Mouse (Mus musculus) hindbrain, postnatal 0 days (tissue): Measurements from ENCODE around the gene Qrich2. TPM values are rescaled to one million over a fixed set of nuclear protein-coding genes. Genes with fewer than 3 reads are reported as not detected.
A peak's percentile ranks its signal among the peaks of the same experiment; 100 is the strongest.

Experiments used
- ATAC-seq: fragments of 200-750 bp; cut with Nextera tagmentation; 2 replicates; pipeline ENCODE4 v1.8.0; 2017; ENCODE audit warnings: mild to moderate bottlenecking, moderate TSS enrichment, moderate library complexity
- DNase-seq: peaks from one replicate; pipeline ENCODE4 v3.0.0-alpha.2; 2015; ENCODE audit warnings: low spot score
- H3K27ac ChIP-seq: fragments of 300-500 bp; sonication (generic); 2 replicates; pipeline ENCODE4 v1.5.1; 2014; ENCODE audit warnings: mild to moderate bottlenecking
- H3K27me3 ChIP-seq: fragments of 300-500 bp; sonication (generic); 2 replicates; pipeline ENCODE4 v1.6.1; 2014; ENCODE audit warnings: low read length, mixed read lengths; ENCODE audit not compliant: insufficient read depth
- H3K36me3 ChIP-seq: fragments of 300-500 bp; sonication (generic); 2 replicates; pipeline ENCODE4 v1.6.1; 2014; ENCODE audit warnings: low read length, mixed read lengths; ENCODE audit not compliant: insufficient read depth
- H3K4me1 ChIP-seq: fragments of 300-500 bp; sonication (generic); 2 replicates; pipeline ENCODE4 v1.6.1; 2014; ENCODE audit warnings: antibody characterized with exemption, low read length, mixed read lengths; ENCODE audit not compliant: insufficient read depth
- H3K4me2 ChIP-seq: fragments of 300-500 bp; sonication (generic); 2 replicates; pipeline ENCODE4 v1.6.1; 2014; ENCODE audit warnings: low read depth, mild to moderate bottlenecking, low read length, moderate library complexity, mixed read lengths
- H3K4me3 ChIP-seq: fragments of 300-500 bp; sonication (generic); 2 replicates; pipeline ENCODE4 v1.5.1; 2014; ENCODE audit warnings: low read length
- H3K9ac ChIP-seq: fragments of 300-500 bp; sonication (generic); replicated peaks from 2 replicates; pipeline ENCODE4 v1.6.1; 2014; ENCODE audit warnings: mild to moderate bottlenecking, low read length, moderate library complexity, mixed read lengths
- H3K9me3 ChIP-seq: fragments of 300-500 bp; sonication (generic); 2 replicates; pipeline ENCODE4 v1.6.1; 2016; ENCODE audit warnings: low read length, mixed read lengths
- CTCF ChIP-seq: IDR thresholded peaks from 2 replicates; pipeline ENCODE4 v1.5.1; 2016; ENCODE audit warnings: antibody characterized with exemption, control low read depth, low read depth
- WGBS: fragments of 180-500 bp; shearing (Covaris S2); extraction: QIAGEN DNeasy Blood & Tissue Kit; methylation state at CpG from one replicate; pipeline ENCODE4 v1.1.7; 2014; 5-methylcytosine and 5-hydroxymethylcytosine counted together
- polyA plus RNA-seq: library from polyadenylated mRNA; unstranded; fragments of >200 nt; fragmentation: Nextera tagmentation; extraction: Ambion mirVana; gene quantifications from 2 replicates; pipeline ENCODE4 v1.2.1, GENCODE M21; 2015
- total RNA-seq: library from RNA; depleted of rRNA; stranded (reverse); fragments of >200 nt; gene quantifications from 2 replicates; pipeline ENCODE4 v1.2.3, GENCODE M21; 2014

Qrich2 gene
- total and polyA plus RNA-seq, 2 experiments from 2014 or later = 0.31 TPM; not detected in 1

DNA sequence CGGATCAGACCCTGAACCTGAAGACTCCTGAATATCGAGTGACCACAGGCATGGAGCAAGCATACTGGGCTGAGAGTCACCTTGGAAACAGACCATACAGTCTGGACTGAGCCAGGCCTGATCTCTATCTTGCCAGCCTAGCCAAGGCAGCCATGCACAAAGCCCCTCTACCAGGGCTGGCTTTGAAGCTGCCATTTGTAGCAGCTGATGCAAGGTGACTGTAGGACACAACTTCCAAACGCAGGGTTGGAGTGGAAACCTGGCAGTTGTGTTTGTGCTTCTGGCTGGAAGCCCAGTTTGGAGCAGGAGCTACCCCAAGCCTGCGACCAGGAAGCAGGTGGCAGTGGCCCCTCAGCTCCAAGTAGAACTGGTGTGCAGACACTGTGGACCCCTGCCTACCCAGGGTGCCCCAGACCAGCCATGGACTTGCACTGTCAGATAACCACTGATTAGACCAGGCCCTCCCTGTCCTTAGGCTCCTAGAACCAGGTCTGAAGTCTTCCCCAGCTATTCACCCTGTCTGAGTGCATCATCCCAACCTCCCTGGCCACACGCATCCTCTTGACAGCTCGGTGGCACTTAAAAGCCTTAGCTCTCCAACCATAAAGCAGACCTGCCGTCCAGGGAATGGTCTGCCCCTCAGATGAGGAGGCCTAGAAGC lies 25.5 kb downstream of the Qrich2 start:
- no peak overlapping the region for H3K9ac ChIP-seq
- no peak for TF ChIP-seq CTCF
- ATAC-seq (no peak), DNase-seq (peak; percentile 29)
- H3K27ac ChIP-seq = no peak overlapping the region
- H3K27me3 ChIP-seq = no peaks in the 10 kb centered on the region
- no peaks in the 10 kb centered on the region for H3K9me3 ChIP-seq
- no peak overlapping the region for H3K4me3 ChIP-seq
- peaks cover 8% of the 10 kb centered on the region; the same call in 1 of the 2 replicates for H3K36me3 ChIP-seq
- WGBS = 64% methylated on average over 7 of the region's 7 CpGs
- no peak overlapping the region for H3K4me2 ChIP-seq
- H3K4me1 ChIP-seq = peaks cover 13% of the 10 kb centered on the region; the same call in 1 of the 2 replicates

- H3K9ac ChIP-seq = no peak overlapping the region
- H3K27me3 ChIP-seq = no peaks in the 10 kb centered on the region
- H3K4me3 ChIP-seq = no peak overlapping the region
- peaks cover 17% of the 10 kb centered on the region; the same call in 1 of the 2 replicates for H3K4me1 ChIP-seq
- H3K4me2 ChIP-seq = no peak overlapping the region
- ATAC-seq = no peak
- DNase-seq = no peak
- no peak for TF ChIP-seq CTCF
- H3K9me3 ChIP-seq = no peaks in the 10 kb centered on the region
- H3K27ac ChIP-seq = no peak overlapping the region
- peaks cover 8% of the 10 kb centered on the region; the same call in 1 of the 2 replicates for H3K36me3 ChIP-seq
- 86% methylated on average over 18 of the region's 19 CpGs for WGBS
Observed at GRCm38 (mm10) chr11:116439269-116440240, 26.5 kb downstream of the Qrich2 start.

DNA sequence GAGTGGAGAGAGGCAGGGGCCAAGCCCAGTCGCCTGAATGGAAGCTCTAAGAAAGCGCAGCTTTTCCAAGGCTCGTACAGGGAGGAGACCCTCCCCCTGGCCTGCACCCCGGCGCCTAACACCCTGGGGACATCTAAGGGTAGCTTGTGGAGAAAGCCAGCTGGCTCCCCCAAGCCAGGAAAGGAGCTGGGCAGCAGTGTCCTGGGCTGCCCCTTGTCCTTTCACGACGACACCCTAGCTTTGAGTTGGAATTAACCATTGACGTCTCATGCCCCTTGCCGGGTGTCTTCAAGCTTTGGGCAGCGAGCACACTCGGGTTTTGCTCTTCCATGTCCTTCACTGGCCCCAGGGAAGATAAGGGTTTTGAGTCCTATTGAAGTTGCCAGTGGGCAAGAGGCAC lies 28.5 kb downstream of the Qrich2 start:
- no peak for TF ChIP-seq CTCF
- peaks cover 8% of the 10 kb centered on the region; the same call in 1 of the 2 replicates for H3K36me3 ChIP-seq
- WGBS = 78% methylated on average over 11 of the region's 11 CpGs

GRCm38 (mm10) chr11:116436725-116437331 lies 29.2 kb downstream of the Qrich2 start:
- no peak for DNase-seq
- 48% methylated on average over 4 of the region's 4 CpGs for WGBS
- Histone ChIP-seq H3K36me3 (peaks cover 8% of the 10 kb centered on the region; the same call in 1 of the 2 replicates), H3K4me3 (no peak overlapping the region), H3K4me1 (peaks cover 17% of the 10 kb centered on the region; the same call in 1 of the 2 replicates), H3K27ac (no peak overlapping the region), H3K9me3 (no peaks in the 10 kb centered on the region), H3K4me2 (peak overlapping the region; percentile 65), H3K27me3 (no peaks in the 10 kb centered on the region), H3K9ac (peak overlapping the region; percentile 28; the same call in 1 of the 2 replicates)
- TF ChIP-seq CTCF = no peak
- ATAC-seq = no peak

More for the DNA sequence above, 28.5 kb downstream of the Qrich2 start:
- Histone ChIP-seq H3K4me1 (peaks cover 17% of the 10 kb centered on the region; the same call in 1 of the 2 replicates), H3K27me3 (no peaks in the 10 kb centered on the region), H3K4me3 (no peak overlapping the region), H3K27ac (no peak overlapping the region), H3K9me3 (no peaks in the 10 kb centered on the region), H3K4me2 (no peak overlapping the region), H3K9ac (no peak overlapping the region; the same call in 1 of the 2 replicates)
- ATAC-seq (no peak), DNase-seq (no peak)

DNA sequence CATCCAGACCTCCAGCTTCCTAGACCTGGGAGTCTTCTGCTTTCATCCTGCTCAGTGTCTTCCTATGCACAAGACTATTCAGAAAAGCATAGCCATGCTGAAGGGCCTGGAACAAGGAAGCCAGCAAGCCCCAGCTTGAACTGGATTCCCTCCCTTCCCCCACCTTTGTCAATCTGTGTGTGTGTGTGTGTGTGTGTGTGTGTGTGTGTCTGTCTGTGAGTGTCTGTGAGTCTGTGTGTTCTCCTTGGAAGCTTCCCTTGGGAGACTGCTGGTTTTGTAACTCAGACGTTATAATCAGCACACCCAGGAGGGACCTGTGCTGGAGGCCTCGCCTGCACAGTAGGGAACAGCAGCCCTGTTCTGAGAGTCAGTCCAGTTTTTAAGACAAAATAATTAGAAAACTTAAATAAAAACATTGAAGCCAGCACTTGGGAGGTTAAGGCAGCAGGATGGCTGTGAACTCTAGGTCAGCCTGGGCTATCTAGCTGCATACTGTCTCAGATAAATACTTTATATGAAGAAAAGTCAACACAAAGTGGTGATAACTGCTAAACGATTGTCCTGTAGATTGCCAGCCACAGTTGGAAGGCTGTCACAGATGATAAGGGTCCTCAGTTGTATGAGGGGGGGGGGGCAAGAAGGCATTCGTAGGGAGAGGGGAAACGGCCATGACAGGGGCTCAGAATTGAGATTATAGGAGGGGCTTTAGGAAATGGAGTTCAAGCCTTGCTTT lies 29.9 kb downstream of the Qrich2 start:
- H3K4me2 ChIP-seq = peak overlapping the region; percentile 65
- no peaks in the 10 kb centered on the region for H3K27me3 ChIP-seq
- H3K9me3 ChIP-seq = no peaks in the 10 kb centered on the region
- peaks cover 17% of the 10 kb centered on the region; the same call in 1 of the 2 replicates for H3K4me1 ChIP-seq
- DNase-seq = no peak
- WGBS = 50% methylated on average over 5 of the region's 5 CpGs
- H3K9ac ChIP-seq = no peak overlapping the region
- ATAC-seq = no peak
- H3K4me3 ChIP-seq = no peak overlapping the region
- no peak for TF ChIP-seq CTCF
- peaks cover 8% of the 10 kb centered on the region; the same call in 1 of the 2 replicates for H3K36me3 ChIP-seq
- no peak overlapping the region for H3K27ac ChIP-seq
